Mouse (Mus musculus): ENCODE results near the gene Lrrc25. TPM values are rescaled to one million over a fixed set of nuclear protein-coding genes. Genes with fewer than 3 reads are reported as not detected.

The Lrrc25 gene
- polyA plus RNA-seq, 1 experiment from 2014 or later: 1.2 TPM

DNA sequence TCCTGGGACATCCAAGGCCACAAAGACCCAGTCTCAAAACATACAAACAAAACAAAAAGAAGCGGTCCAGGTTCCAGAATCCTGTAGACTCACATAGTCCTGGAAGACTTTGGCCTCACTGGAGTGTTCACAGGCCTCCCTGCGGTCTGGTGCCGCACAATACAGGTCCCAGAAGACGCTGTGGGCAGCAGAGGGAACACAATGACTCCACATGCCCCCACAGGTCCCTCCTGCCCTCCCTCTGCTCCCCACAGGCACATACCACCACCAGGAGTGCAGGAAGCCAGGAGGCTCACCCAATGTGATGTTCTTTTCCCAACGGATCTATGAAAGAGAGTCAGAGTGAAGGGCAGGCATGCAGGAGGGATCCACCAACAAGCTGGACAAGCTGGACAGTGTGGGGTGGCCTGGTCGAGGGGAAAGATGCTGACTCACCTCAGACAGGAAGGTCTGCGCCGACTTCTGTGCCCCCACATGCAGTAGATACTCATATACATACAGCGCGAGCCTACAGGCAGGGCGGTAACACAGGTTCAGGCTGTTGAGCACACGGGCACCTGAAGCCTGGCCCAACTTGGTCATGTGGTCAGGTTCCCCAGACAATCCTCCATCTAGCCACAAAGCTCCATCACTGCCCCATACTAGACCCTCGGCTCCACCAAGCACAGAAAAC, 13.7 kb upstream of the Lrrc25 start:
- no peak for DNase-seq (ENCODE audit: low spot score)
- 0 out of 2 replicates have a peak, but pooled peaks cover 7% of the 10 kb centered on the region for H3K36me3 ChIP-seq (ENCODE audit: control insufficient read depth, insufficient read depth, low read length)
- no peak overlapping the region for H3K27ac ChIP-seq (ENCODE audit: low read depth)
- H3K4me3 ChIP-seq (ENCODE audit: low read depth, low read length): no peak overlapping the region
- no peak overlapping the region for H3K9ac ChIP-seq (ENCODE audit: low read length)
- peaks cover 42% of the 10 kb centered on the region for H3K4me1 ChIP-seq (replicated peaks; ENCODE audit: control insufficient read depth, insufficient read depth, low read length)
- no peaks in the 10 kb centered on the region for H3K27me3 ChIP-seq (replicated peaks; ENCODE audit: control insufficient read depth, insufficient read depth, low read length)
- ATAC-seq (replicated peaks; ENCODE audit: low FRiP score, low TSS enrichment, low read depth): no peak
- no peak overlapping the region for H3K4me2 ChIP-seq (ENCODE audit: low read length)
- H3K9me3 ChIP-seq (ENCODE audit: control insufficient read depth, low read length): no peaks in the 10 kb centered on the region
- WGBS: 95% methylated on average over 13 of the region's 13 CpGs

DNA sequence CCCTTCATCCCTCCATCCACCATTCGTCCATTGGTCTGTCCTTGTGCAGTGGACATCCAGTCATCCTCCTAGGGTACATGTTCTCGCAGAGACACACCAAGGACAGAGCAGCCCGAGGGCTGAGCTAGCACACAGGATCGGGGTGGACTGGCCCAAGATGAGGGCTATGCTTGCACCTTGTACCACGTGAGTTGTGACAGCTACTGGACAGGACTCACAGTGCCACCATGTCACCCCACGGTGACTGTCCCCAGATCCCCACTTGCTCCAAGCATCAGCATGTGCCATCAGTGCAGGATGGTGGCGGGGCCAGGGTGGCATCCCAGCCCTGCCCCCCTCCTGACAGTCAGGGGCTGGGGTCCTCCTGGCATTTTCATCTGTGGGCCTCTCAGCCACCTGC, 11.4 kb upstream of the Lrrc25 start:
- Histone ChIP-seq H3K9ac (ENCODE audit: low read length) (no peak overlapping the region), H3K4me3 (ENCODE audit: low read depth, low read length) (no peak overlapping the region), H3K27me3 (replicated peaks; ENCODE audit: control insufficient read depth, insufficient read depth, low read length) (no peaks in the 10 kb centered on the region), H3K36me3 (ENCODE audit: control insufficient read depth, insufficient read depth, low read length) (0 out of 2 replicates have a peak, but pooled peaks cover 7% of the 10 kb centered on the region), H3K4me2 (ENCODE audit: low read length) (no peak overlapping the region), H3K27ac (ENCODE audit: low read depth) (no peak overlapping the region), H3K9me3 (ENCODE audit: control insufficient read depth, low read length) (no peaks in the 10 kb centered on the region), H3K4me1 (replicated peaks; ENCODE audit: control insufficient read depth, insufficient read depth, low read length) (peaks cover 34% of the 10 kb centered on the region)
- ATAC-seq (replicated peaks; ENCODE audit: low FRiP score, low TSS enrichment, low read depth) (no peak), DNase-seq (ENCODE audit: low spot score) (no peak)
- 92% methylated on average over 7 of the region's 7 CpGs for WGBS

GRCm38 (mm10) chr8:70605871-70606779, 9.8 kb upstream of the Lrrc25 start:
- Histone ChIP-seq H3K4me1 (replicated peaks; ENCODE audit: control insufficient read depth, insufficient read depth, low read length) (peaks cover 27% of the 10 kb centered on the region), H3K27me3 (replicated peaks; ENCODE audit: control insufficient read depth, insufficient read depth, low read length) (no peaks in the 10 kb centered on the region), H3K36me3 (ENCODE audit: control insufficient read depth, insufficient read depth, low read length) (0 out of 2 replicates have a peak, but pooled peaks cover 7% of the 10 kb centered on the region), H3K27ac (ENCODE audit: low read depth) (no peak overlapping the region), H3K9me3 (ENCODE audit: control insufficient read depth, low read length) (no peaks in the 10 kb centered on the region), H3K4me2 (ENCODE audit: low read length) (no peak overlapping the region), H3K4me3 (ENCODE audit: low read depth, low read length) (0 out of 2 replicates have a peak overlapping the region, but pooled peaks have one; percentile 78), H3K9ac (ENCODE audit: low read length) (no peak overlapping the region)
- DNase-seq (ENCODE audit: low spot score): no peak
- no peak for ATAC-seq (replicated peaks; ENCODE audit: low FRiP score, low TSS enrichment, low read depth)
- 88% methylated on average over 9 of the region's 9 CpGs for WGBS

DNA sequence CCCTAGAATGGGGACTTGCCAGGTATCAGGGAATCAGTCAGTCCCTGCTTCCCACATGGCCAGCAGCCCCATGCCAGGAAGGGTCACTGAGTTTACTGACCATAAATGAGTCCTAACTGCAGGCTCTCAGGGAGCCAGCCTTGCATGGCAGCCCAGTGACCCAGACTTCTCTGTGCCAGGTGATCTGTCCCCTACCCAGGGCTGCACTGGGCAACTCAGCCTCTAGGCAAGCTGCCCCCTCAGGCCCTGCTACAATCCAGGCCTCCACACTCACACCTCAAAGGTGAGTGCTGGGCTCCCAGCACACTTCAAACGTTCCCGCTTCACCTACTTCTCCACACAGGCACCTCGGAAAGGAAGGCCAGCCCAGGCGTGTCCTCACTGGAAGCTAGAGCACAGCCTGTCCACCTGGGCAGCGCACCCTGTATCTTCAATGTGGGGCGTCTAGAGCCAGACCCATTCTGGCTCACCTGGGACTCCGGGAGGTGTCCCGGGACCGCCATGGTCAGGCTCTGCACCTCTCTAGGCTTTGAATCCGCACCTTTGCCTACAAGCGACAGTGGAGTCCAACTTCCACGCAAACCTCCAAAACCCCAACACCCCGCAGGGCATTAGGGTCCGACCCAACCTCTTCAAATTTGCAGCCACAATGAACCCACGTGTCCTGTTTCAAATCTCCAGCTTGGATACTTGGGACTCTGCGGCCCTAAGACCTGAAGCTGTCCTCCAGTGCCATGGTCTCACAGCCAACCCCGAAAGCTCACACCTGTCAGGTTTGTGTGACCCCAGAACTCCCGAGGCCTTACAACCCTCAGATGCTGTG, 9.0 kb upstream of the Lrrc25 start:
- ATAC-seq (replicated peaks; ENCODE audit: low FRiP score, low TSS enrichment, low read depth) (no peak), DNase-seq (ENCODE audit: low spot score) (no peak)
- no peak overlapping the region for H3K27ac ChIP-seq (ENCODE audit: low read depth)
- H3K27me3 ChIP-seq (replicated peaks; ENCODE audit: control insufficient read depth, insufficient read depth, low read length): no peaks in the 10 kb centered on the region
- peaks cover 29% of the 10 kb centered on the region for H3K4me1 ChIP-seq (replicated peaks; ENCODE audit: control insufficient read depth, insufficient read depth, low read length)
- 63% methylated on average over 18 of the region's 18 CpGs for WGBS
- peak overlapping the region; percentile 98 for H3K4me2 ChIP-seq (ENCODE audit: low read length)
- peak overlapping the region; percentile 78 for H3K4me3 ChIP-seq (ENCODE audit: low read depth, low read length)
- H3K9me3 ChIP-seq (ENCODE audit: control insufficient read depth, low read length): no peaks in the 10 kb centered on the region
- 0 out of 2 replicates have a peak, but pooled peaks cover 7% of the 10 kb centered on the region for H3K36me3 ChIP-seq (ENCODE audit: control insufficient read depth, insufficient read depth, low read length)
- peak overlapping the region; percentile 90 for H3K9ac ChIP-seq (ENCODE audit: low read length)

GRCm38 (mm10) chr8:70607603-70607897, 8.4 kb upstream of the Lrrc25 start:
- Histone ChIP-seq H3K27ac (ENCODE audit: low read depth) (no peak overlapping the region; the same call in 1 of the 2 replicates), H3K36me3 (ENCODE audit: control insufficient read depth, insufficient read depth, low read length) (0 out of 2 replicates have a peak, but pooled peaks cover 2% of the 10 kb centered on the region), H3K9me3 (ENCODE audit: control insufficient read depth, low read length) (no peaks in the 10 kb centered on the region), H3K4me1 (replicated peaks; ENCODE audit: control insufficient read depth, insufficient read depth, low read length) (peaks cover 29% of the 10 kb centered on the region), H3K9ac (ENCODE audit: low read length) (peak overlapping the region; percentile 90), H3K4me2 (ENCODE audit: low read length) (peak overlapping the region; percentile 98), H3K27me3 (replicated peaks; ENCODE audit: control insufficient read depth, insufficient read depth, low read length) (no peaks in the 10 kb centered on the region), H3K4me3 (ENCODE audit: low read depth, low read length) (peak overlapping the region; percentile 78)
- DNase-seq (ENCODE audit: low spot score) (no peak), ATAC-seq (replicated peaks; ENCODE audit: low FRiP score, low TSS enrichment, low read depth) (no peak)
- WGBS: 23% methylated on average over 6 of the region's 6 CpGs

DNA sequence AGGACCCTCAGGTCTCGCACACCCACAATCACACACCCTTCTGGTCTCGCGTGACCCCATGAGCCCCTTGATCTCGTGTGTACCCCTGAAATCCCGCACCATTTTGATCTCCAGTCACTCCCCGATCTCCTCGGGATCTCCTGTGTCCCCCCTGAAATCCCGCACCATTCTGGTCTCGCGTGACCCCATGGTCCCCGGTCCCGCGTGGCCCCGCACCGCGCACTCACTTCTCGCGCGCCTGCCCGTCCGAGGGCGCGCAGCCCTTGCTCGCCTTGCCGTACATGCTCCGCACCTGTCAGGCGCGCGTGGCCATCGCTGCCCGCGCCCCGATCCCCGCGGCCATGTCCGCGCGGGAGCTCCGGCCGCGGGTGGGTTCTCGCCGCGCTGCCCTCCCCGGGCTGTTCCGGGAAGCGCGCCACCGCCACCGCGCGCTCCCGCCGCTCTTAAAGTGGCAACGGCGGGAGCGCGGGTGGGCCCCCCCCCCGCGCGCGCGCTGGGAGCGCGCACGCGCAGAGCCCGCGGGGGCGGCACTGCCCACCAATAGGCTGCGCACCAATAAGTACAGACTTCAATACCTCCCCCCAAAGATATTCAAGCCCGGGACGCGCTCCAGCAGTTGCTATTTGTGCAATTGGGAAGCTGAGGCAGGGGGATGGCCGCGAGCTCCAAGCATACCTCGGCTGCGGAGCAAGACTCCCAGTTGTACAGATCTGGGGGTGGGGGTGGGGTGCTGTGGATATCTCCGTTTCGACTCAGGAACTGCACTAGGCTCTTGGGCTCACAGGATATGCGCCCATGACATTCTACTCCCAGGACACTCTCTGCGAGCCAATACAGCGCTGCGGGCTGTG, 7.8 kb upstream of the Lrrc25 start:
- Histone ChIP-seq H3K4me2 (ENCODE audit: low read length) (peak overlapping the region; percentile 98), H3K36me3 (ENCODE audit: control insufficient read depth, insufficient read depth, low read length) (no peaks in the 10 kb centered on the region), H3K4me3 (ENCODE audit: low read depth, low read length) (peak overlapping the region; percentile 78), H3K27ac (ENCODE audit: low read depth) (peak overlapping the region; percentile 100), H3K9ac (ENCODE audit: low read length) (peak overlapping the region; percentile 90), H3K4me1 (replicated peaks; ENCODE audit: control insufficient read depth, insufficient read depth, low read length) (peaks cover 29% of the 10 kb centered on the region), H3K9me3 (ENCODE audit: control insufficient read depth, low read length) (no peaks in the 10 kb centered on the region), H3K27me3 (replicated peaks; ENCODE audit: control insufficient read depth, insufficient read depth, low read length) (no peaks in the 10 kb centered on the region)
- WGBS: 2% methylated on average over 79 of the region's 84 CpGs
- peak; percentile 82 for DNase-seq (ENCODE audit: low spot score)
- ATAC-seq (replicated peaks; ENCODE audit: low FRiP score, low TSS enrichment, low read depth): no peak

DNA sequence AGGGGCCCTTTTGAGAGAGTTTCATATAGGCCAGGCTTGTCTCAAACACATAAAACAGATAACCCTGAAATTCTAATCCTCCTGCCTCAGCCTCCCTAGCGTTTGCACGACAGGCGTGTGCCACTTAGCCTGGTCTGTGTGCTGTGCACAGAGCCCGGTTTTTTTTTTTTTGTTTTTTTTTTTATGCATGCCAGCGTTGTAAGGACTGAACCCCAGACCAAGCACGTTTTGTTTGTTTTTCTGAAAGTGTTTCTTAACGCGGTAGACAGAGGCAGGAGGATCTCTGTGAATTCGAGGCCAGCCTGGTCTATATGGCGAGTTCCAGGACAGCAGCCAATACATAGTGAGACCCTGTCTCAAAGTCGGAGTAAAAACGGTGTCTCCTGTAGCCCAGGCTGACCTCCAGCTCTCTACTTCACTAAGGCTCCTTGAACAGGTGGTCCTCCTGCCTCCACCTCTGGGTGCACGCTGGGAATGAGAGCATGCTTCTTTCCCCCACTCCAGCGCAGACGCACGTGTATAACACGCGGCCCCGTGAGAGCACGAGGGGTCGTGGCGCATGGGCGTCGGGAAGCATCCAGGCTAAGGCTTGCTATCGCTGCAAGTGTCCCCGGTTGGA, 7.1 kb upstream of the Lrrc25 start, which contains the start of gene Ssbp4:
Gene Ssbp4 (minus strand): TSS at position 124 of the 619 bp plus-strand sequence.
- Histone ChIP-seq H3K36me3 (ENCODE audit: control insufficient read depth, insufficient read depth, low read length) (no peaks in the 10 kb centered on the region), H3K9ac (ENCODE audit: low read length) (peak within 1 kb of the TSS; percentile 90), H3K27ac (ENCODE audit: low read depth) (peak within 1 kb of the TSS; percentile 100), H3K27me3 (replicated peaks; ENCODE audit: control insufficient read depth, insufficient read depth, low read length) (no peaks in the 10 kb centered on the region), H3K4me3 (ENCODE audit: low read depth, low read length) (peak within 1 kb of the TSS; percentile 78), H3K4me2 (ENCODE audit: low read length) (peak within 1 kb of the TSS; percentile 98), H3K9me3 (ENCODE audit: control insufficient read depth, low read length) (no peaks in the 10 kb centered on the region), H3K4me1 (replicated peaks; ENCODE audit: control insufficient read depth, insufficient read depth, low read length) (peaks cover 34% of the 10 kb centered on the region)
- DNase-seq (ENCODE audit: low spot score): no peak
- 6% methylated on average over 26 of the region's 26 CpGs for WGBS
- ATAC-seq (replicated peaks; ENCODE audit: low FRiP score, low TSS enrichment, low read depth): peak; percentile 4; the same call in 1 of the 2 replicates
